Mouse (Mus musculus): ENCODE measurements at regions not wholly inside any gene's neighbourhood (a gene's known extent, or its start where the extent isn't known, plus 50 kb on each side); places are given as distances from the start of the nearest gene placed in this dataset.

DNA sequence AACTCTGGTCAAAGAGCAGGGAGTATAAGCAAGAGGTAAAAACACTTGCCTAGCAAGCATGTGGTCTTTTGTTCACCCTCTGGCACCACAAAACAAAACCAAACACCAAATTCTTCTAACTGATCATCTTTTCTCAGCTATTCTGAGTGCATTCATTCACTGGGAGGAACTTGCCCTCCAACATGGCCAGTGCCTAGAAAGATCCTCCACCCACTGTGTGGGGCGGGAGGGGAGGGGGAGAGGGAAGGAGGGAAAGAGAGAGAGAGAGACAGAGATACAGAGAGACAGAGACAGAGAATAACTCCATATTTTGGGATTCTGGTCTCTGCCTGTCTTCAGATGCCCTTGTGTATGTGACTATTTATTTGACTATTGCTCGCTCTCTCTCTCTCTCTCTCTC, 360.9 kb downstream of the Nuf2 start:
- H3K4me2 ChIP-seq (ENCODE audit: low read length) = no peak overlapping the region
- H3K27ac ChIP-seq (replicated peaks in 1 of 2; ENCODE audit: control insufficient read depth in 1 of 2, insufficient read depth in 1 of 2, low read depth in 2 of 2, low read length in 2 of 2) = no peak overlapping the region
- no peak for ATAC-seq (ENCODE audit: insufficient number of reproducible peaks, insufficient read depth, low FRiP score, low read depth)
- no peaks in the 10 kb centered on the region for H3K36me3 ChIP-seq (ENCODE audit: control insufficient read depth, insufficient read depth, low read length)
- H3K4me1 ChIP-seq (ENCODE audit: control insufficient read depth in 2 of 2, insufficient read depth in 2 of 2, low read length in 2 of 2) = peaks cover 0 to 2% of the 10 kb centered on the region in 2 experiments; a peak in 1 of 4 replicates
- no peaks in the 10 kb centered on the region for H3K27me3 ChIP-seq (ENCODE audit: control insufficient read depth, insufficient read depth, low read length)
- H3K9me3 ChIP-seq (ENCODE audit: control insufficient read depth, low read length) = no peaks in the 10 kb centered on the region
- H3K9ac ChIP-seq (ENCODE audit: low read length) = no peak overlapping the region
- no peak overlapping the region for H3K4me3 ChIP-seq (ENCODE audit: control insufficient read depth in 1 of 2, insufficient read depth in 1 of 2, low read depth in 1 of 2, low read length in 2 of 2)
- WGBS = 94% methylated on average over 2 of the region's 2 CpGs

DNA sequence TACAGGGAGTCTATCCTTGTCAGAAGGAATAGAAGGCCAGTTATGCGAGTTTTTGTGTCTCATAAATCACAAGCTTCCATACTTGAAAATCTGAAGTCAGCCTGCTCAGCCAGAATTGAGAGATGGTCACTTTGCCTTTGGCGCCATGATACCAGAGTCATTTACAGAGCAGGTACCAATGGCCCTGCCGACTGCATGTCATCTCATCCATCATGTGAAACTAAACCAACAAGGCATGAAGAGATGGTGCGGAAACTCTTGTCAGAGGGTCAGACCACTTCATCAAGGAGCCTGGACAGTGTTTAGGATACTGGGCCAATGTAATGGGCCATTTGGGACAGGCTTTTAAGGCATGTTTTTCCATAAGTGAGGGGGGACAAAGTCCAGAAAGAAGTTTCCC, 363.2 kb downstream of the Nuf2 start:
- no peaks in the 10 kb centered on the region for H3K27me3 ChIP-seq (ENCODE audit: control insufficient read depth, insufficient read depth, low read length)
- no peak for ATAC-seq (ENCODE audit: insufficient number of reproducible peaks, insufficient read depth, low FRiP score, low read depth)
- no peak overlapping the region for H3K4me2 ChIP-seq (ENCODE audit: low read length)
- H3K27ac ChIP-seq (replicated peaks in 1 of 2; ENCODE audit: control insufficient read depth in 1 of 2, insufficient read depth in 1 of 2, low read depth in 2 of 2, low read length in 2 of 2) = no peak overlapping the region
- no peaks in the 10 kb centered on the region for H3K9me3 ChIP-seq (ENCODE audit: control insufficient read depth, low read length)
- H3K9ac ChIP-seq (ENCODE audit: low read length) = no peak overlapping the region
- 74% methylated on average over 4 of the region's 4 CpGs for WGBS
- H3K4me1 ChIP-seq (ENCODE audit: control insufficient read depth in 2 of 2, insufficient read depth in 2 of 2, low read length in 2 of 2) = peaks cover 0 to 2% of the 10 kb centered on the region in 2 experiments; a peak in 1 of 4 replicates
- no peak overlapping the region for H3K4me3 ChIP-seq (ENCODE audit: control insufficient read depth in 1 of 2, insufficient read depth in 1 of 2, low read depth in 1 of 2, low read length in 2 of 2)
- no peaks in the 10 kb centered on the region for H3K36me3 ChIP-seq (ENCODE audit: control insufficient read depth, insufficient read depth, low read length)

DNA sequence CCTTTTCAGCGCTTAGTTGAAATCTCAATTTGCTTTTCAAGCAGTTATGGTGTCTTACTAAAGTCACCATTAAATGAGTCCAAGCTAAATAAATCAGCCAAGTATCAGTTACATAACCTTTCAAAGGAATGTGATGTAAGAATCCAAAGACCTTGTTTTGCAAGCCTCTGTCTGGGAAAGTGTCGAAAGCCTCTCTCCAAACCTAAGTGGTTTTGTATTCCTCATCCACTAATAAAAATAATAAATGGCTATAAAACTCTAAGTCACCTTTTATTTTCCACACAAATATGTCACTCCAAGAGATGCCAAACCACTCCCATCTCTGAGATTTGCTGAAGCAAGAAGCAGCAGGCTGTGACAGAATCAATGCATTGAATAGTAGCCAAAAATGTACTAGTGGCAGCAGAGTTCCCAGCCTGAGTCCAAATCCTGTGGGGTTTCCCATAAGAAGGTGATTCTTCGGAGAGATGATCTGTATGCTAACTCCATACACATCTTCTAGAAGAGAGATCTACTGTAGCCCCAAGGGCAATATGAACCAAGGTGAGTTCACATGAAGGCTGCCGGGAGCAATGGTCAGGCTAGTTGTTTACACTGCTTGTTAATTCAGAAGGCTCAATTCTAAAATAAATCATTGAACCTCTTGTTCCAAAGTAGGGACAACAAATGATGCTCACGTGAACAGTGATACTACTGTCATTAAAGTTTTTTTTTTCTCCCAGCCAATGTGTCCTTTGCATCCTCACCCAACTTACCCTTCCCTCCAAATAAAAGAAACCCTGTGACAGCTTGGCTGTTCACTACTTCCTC, 365.0 kb downstream of the Nuf2 start:
- Histone ChIP-seq H3K27me3 (ENCODE audit: control insufficient read depth, insufficient read depth, low read length) (no peaks in the 10 kb centered on the region), H3K36me3 (ENCODE audit: control insufficient read depth, insufficient read depth, low read length) (no peaks in the 10 kb centered on the region), H3K9ac (ENCODE audit: low read length) (no peak overlapping the region), H3K4me2 (ENCODE audit: low read length) (no peak overlapping the region), H3K27ac (replicated peaks in 1 of 2; ENCODE audit: control insufficient read depth in 1 of 2, insufficient read depth in 1 of 2, low read depth in 2 of 2, low read length in 2 of 2) (no peak overlapping the region), H3K4me3 (ENCODE audit: control insufficient read depth in 1 of 2, insufficient read depth in 1 of 2, low read depth in 1 of 2, low read length in 2 of 2) (no peak overlapping the region), H3K9me3 (ENCODE audit: control insufficient read depth, low read length) (0 out of 2 replicates have a peak, but pooled peaks cover 3% of the 10 kb centered on the region), H3K4me1 (ENCODE audit: control insufficient read depth in 2 of 2, insufficient read depth in 2 of 2, low read length in 2 of 2) (peaks cover 0 to 2% of the 10 kb centered on the region in 2 experiments; a peak in 1 of 4 replicates)
- no peak for ATAC-seq (ENCODE audit: insufficient number of reproducible peaks, insufficient read depth, low FRiP score, low read depth)
- 79% methylated on average over 5 of the region's 5 CpGs for WGBS

DNA sequence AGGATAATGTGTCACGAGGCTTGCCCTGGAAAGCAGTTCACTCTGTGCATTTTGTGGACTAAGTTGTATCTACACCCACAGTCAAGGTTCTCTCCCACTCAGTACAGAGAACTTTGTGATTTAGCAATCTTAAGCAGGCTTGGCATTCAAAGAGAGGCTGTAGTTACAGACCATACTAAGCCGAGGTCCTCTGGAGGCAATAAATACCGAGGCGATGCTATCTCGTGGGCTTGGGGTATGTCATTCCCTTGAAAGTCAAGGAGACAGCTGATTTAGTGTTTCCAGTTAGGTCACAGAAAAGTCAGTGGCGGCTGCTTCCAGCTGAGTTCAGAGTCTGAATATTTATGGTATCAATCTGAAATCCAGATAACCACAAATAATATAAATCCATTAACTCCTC, 370.4 kb downstream of the Nuf2 start:
- Histone ChIP-seq H3K9me3 (ENCODE audit: control insufficient read depth, low read length) (0 out of 2 replicates have a peak, but pooled peaks cover 3% of the 10 kb centered on the region), H3K4me3 (ENCODE audit: control insufficient read depth in 1 of 2, insufficient read depth in 1 of 2, low read depth in 1 of 2, low read length in 2 of 2) (no peak overlapping the region), H3K27ac (replicated peaks in 1 of 2; ENCODE audit: control insufficient read depth in 1 of 2, insufficient read depth in 1 of 2, low read depth in 2 of 2, low read length in 2 of 2) (no peak overlapping the region), H3K36me3 (ENCODE audit: control insufficient read depth, insufficient read depth, low read length) (no peaks in the 10 kb centered on the region), H3K4me1 (ENCODE audit: control insufficient read depth in 2 of 2, insufficient read depth in 2 of 2, low read length in 2 of 2) (peaks cover 2 to 6% of the 10 kb centered on the region in 2 experiments; a peak in 1 of 4 replicates), H3K9ac (ENCODE audit: low read length) (no peak overlapping the region), H3K4me2 (ENCODE audit: low read length) (no peak overlapping the region), H3K27me3 (ENCODE audit: control insufficient read depth, insufficient read depth, low read length) (no peaks in the 10 kb centered on the region)
- no peak for ATAC-seq (ENCODE audit: insufficient number of reproducible peaks, insufficient read depth, low FRiP score, low read depth)
- WGBS = 24% methylated on average over 6 of the region's 6 CpGs

DNA sequence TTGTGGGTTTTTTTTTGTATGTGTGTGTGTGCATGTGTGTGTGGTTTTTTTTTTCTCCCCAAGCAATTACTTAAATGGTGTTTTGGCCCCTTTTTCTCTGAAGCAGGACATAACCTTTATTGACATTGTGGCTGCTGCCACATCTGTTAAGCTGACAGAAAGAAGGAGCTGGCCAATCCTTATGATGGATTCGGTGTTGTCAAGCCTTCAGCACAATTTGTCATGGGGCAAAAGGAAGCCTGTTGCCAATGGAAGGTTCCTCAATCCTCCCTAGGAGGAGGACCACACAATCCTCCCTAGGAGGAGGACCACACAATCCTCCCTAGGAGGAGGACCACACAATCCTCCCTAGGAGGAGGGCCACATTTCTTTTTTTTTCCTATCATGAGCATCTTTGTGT, 371.0 kb downstream of the Nuf2 start:
- H3K27ac ChIP-seq (replicated peaks in 1 of 2; ENCODE audit: control insufficient read depth in 1 of 2, insufficient read depth in 1 of 2, low read depth in 2 of 2, low read length in 2 of 2) = no peak overlapping the region; a peak in 1 of 4 replicates
- H3K9me3 ChIP-seq (ENCODE audit: control insufficient read depth, low read length) = 0 out of 2 replicates have a peak, but pooled peaks cover 3% of the 10 kb centered on the region
- H3K36me3 ChIP-seq (ENCODE audit: control insufficient read depth, insufficient read depth, low read length) = no peaks in the 10 kb centered on the region
- no peak overlapping the region for H3K4me2 ChIP-seq (ENCODE audit: low read length)
- 69% methylated on average over 1 of the region's 1 CpGs for WGBS
- 0 out of 4 replicates have a peak, but pooled peaks cover 2 to 4% of the 10 kb centered on the region in 2 experiments for H3K4me1 ChIP-seq (ENCODE audit: control insufficient read depth in 2 of 2, insufficient read depth in 2 of 2, low read length in 2 of 2)
- no peak overlapping the region for H3K4me3 ChIP-seq (ENCODE audit: control insufficient read depth in 1 of 2, insufficient read depth in 1 of 2, low read depth in 1 of 2, low read length in 2 of 2)
- no peak for ATAC-seq (ENCODE audit: insufficient number of reproducible peaks, insufficient read depth, low FRiP score, low read depth)
- no peak overlapping the region for H3K9ac ChIP-seq (ENCODE audit: low read length)
- no peaks in the 10 kb centered on the region for H3K27me3 ChIP-seq (ENCODE audit: control insufficient read depth, insufficient read depth, low read length)

DNA sequence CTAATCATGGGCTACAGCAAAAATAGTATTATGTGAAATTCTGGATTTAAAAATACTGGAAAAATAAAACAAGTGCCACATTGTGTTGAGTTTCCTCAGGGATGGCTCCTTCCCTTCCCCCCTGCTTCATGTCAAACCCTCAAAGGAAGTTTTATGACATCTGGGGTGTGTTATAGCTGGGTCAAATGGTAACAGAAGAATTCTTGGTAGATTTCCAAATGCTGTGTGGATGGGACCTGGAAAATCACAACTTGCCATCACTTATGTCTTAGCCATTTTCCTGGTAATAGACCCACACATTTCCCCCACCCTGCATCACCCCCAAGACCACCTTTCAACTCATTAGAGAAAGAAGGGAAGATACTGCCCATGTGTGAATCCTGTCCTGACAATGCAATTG, 371.5 kb downstream of the Nuf2 start:
- ATAC-seq (ENCODE audit: insufficient number of reproducible peaks, insufficient read depth, low FRiP score, low read depth) = no peak
- H3K9ac ChIP-seq (ENCODE audit: low read length) = no peak overlapping the region
- no peak overlapping the region for H3K4me2 ChIP-seq (ENCODE audit: low read length)
- H3K9me3 ChIP-seq (ENCODE audit: control insufficient read depth, low read length) = 0 out of 2 replicates have a peak, but pooled peaks cover 3% of the 10 kb centered on the region
- no peak overlapping the region for H3K27ac ChIP-seq (replicated peaks in 1 of 2; ENCODE audit: control insufficient read depth in 1 of 2, insufficient read depth in 1 of 2, low read depth in 2 of 2, low read length in 2 of 2)
- no peak overlapping the region for H3K4me3 ChIP-seq (ENCODE audit: control insufficient read depth in 1 of 2, insufficient read depth in 1 of 2, low read depth in 1 of 2, low read length in 2 of 2)
- H3K36me3 ChIP-seq (ENCODE audit: control insufficient read depth, insufficient read depth, low read length) = no peaks in the 10 kb centered on the region
- H3K27me3 ChIP-seq (ENCODE audit: control insufficient read depth, insufficient read depth, low read length) = no peaks in the 10 kb centered on the region
- 0 out of 4 replicates have a peak, but pooled peaks cover 2 to 4% of the 10 kb centered on the region in 2 experiments for H3K4me1 ChIP-seq (ENCODE audit: control insufficient read depth in 2 of 2, insufficient read depth in 2 of 2, low read length in 2 of 2)

DNA sequence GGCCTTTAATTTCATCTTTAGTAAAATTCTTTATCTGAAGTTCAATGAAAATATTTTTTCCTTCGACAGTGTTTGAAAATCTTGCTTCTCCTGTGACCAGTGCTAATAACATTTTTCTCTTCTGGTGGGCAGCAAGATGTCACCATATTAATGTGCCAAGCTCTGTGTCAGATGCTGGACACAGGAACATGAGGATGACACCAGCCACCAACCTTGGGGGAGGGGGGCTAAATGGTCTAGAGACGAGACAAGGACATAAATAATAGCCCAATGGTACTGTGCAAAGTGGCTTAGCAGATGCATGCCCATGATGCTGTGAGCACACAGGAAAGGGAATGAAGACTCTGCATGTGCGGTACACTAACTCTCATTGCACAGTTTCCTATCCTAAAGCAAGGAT, 373.8 kb downstream of the Nuf2 start:
- no peaks in the 10 kb centered on the region for H3K36me3 ChIP-seq (ENCODE audit: control insufficient read depth, insufficient read depth, low read length)
- no peak overlapping the region for H3K4me2 ChIP-seq (ENCODE audit: low read length)
- WGBS = 85% methylated on average over 3 of the region's 3 CpGs
- no peak overlapping the region for H3K4me3 ChIP-seq (ENCODE audit: control insufficient read depth in 1 of 2, insufficient read depth in 1 of 2, low read depth in 1 of 2, low read length in 2 of 2)
- H3K27me3 ChIP-seq (ENCODE audit: control insufficient read depth, insufficient read depth, low read length) = no peaks in the 10 kb centered on the region
- no peak overlapping the region for H3K9ac ChIP-seq (ENCODE audit: low read length)
- no peak overlapping the region for H3K27ac ChIP-seq (replicated peaks in 1 of 2; ENCODE audit: control insufficient read depth in 1 of 2, insufficient read depth in 1 of 2, low read depth in 2 of 2, low read length in 2 of 2)
- ATAC-seq (ENCODE audit: insufficient number of reproducible peaks, insufficient read depth, low FRiP score, low read depth) = no peak
- H3K4me1 ChIP-seq (ENCODE audit: control insufficient read depth in 2 of 2, insufficient read depth in 2 of 2, low read length in 2 of 2) = 0 out of 4 replicates have a peak, but pooled peaks cover 2 to 4% of the 10 kb centered on the region in 2 experiments
- 0 out of 2 replicates have a peak, but pooled peaks cover 3% of the 10 kb centered on the region for H3K9me3 ChIP-seq (ENCODE audit: control insufficient read depth, low read length)
